Mouse (Mus musculus) liver, adult 2 months (tissue): ENCODE results near the gene 4930524B15Rik. TPM values are rescaled to one million over a fixed set of nuclear protein-coding genes. Genes with fewer than 3 reads are reported as not detected.

Source experiments
- DNase-seq: peaks from one replicate; pipeline ENCODE4 v3.0.0-alpha.2; 2011; ENCODE audit warnings: low read depth, low spot score; ENCODE audit errors: extremely low read depth
- H3K27ac ChIP-seq: fragments of 200-500 bp; replicated peaks from 2 replicates; pipeline ENCODE4 v1.5.1; 2012; ENCODE audit warnings: low read depth, mild to moderate bottlenecking, control low read depth, inconsistent platforms, low read length; ENCODE audit not compliant: insufficient read depth
- H3K27me3 ChIP-seq: fragments of 200-500 bp; 2 replicates; pipeline ENCODE4 v1.6.1; 2012; ENCODE audit warnings: mild to moderate bottlenecking, moderate library complexity, low read length, inconsistent platforms; ENCODE audit not compliant: control insufficient read depth, insufficient read depth
- H3K36me3 ChIP-seq: fragments of 200-500 bp; 2 replicates; pipeline ENCODE4 v1.6.1; 2012; ENCODE audit warnings: low read length, inconsistent platforms; ENCODE audit not compliant: control insufficient read depth, insufficient read depth
- H3K4me1 ChIP-seq: fragments of 200-500 bp; 2 replicates; pipeline ENCODE4 v1.6.1; 2011; ENCODE audit warnings: low read length; ENCODE audit not compliant: control insufficient read depth, insufficient read depth
- H3K4me3 ChIP-seq: fragments of 200-500 bp; 2 replicates; pipeline ENCODE4 v1.5.1; 2011; ENCODE audit warnings: low read depth, mild to moderate bottlenecking, control low read depth, low read length, moderate library complexity; ENCODE audit not compliant: insufficient read depth
- H3K79me2 ChIP-seq: fragments of 200-500 bp; 2 replicates; pipeline ENCODE4 v1.6.1; 2012; ENCODE audit warnings: inconsistent platforms, mild to moderate bottlenecking, low read length, moderate library complexity; ENCODE audit not compliant: control insufficient read depth, insufficient read depth
- H3K9ac ChIP-seq: fragments of 200-500 bp; 2 replicates; pipeline ENCODE4 v1.6.1; 2012; ENCODE audit warnings: low read depth, mild to moderate bottlenecking, control low read depth, inconsistent platforms, low read length
- CTCF ChIP-seq: fragments of 200-500 bp; IDR thresholded peaks from 2 replicates; pipeline ENCODE4 v1.5.1; 2011; ENCODE audit warnings: low read depth, low read length, control low read depth
- POLR2A ChIP-seq: fragments of 200-500 bp; IDR thresholded peaks from 2 replicates; pipeline ENCODE4 v1.6.1; 2011; ENCODE audit warnings: low read length, control low read depth; ENCODE audit not compliant: insufficient read depth; ENCODE audit errors: extremely low read depth
- WGBS: fragments of 180-500 bp; shearing (Covaris S2); methylation state at CpG from one replicate; pipeline ENCODE4 v1.1.7; 2018; 5-methylcytosine and 5-hydroxymethylcytosine counted together
- polyA plus RNA-seq: library from polyadenylated mRNA; depleted of rRNA; stranded (reverse); fragments of >200 nt; gene quantifications from 2 replicates; pipeline ENCODE4 v1.2.3, GENCODE M21; 2012
- total RNA-seq: library from RNA; depleted of rRNA; stranded (reverse); fragments of >200 nt; gene quantifications from 2 replicates; pipeline ENCODE4 v1.2.3, GENCODE M21; 2014

Gene 4930524B15Rik
- total and polyA plus RNA-seq, 2 experiments: not detected

DNA sequence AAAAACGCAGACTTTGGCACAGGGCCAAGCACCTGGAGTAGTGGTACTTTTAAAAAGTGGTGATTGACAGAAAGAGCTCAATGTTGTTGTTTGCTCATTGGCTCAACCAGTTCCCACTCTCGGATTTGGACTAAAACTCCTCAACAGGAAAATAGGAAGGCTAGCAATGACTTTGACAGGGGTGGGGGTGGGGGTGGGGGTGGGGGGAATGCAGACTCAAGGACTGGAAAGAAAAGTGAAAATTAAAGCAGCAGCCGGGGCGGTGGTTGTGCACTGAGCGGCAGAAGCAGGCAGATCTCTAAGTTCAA lies 45.2 kb downstream of the 4930524B15Rik start:
- no peak overlapping the region for H3K9ac ChIP-seq
- DNase-seq: no peak
- H3K4me3 ChIP-seq: no peak overlapping the region
- H3K36me3 ChIP-seq: no peaks in the 10 kb centered on the region
- H3K27me3 ChIP-seq: no peaks in the 10 kb centered on the region
- no peaks in the 10 kb centered on the region for H3K79me2 ChIP-seq
- TF ChIP-seq CTCF (no peak), POLR2A (no peak)
- no peak overlapping the region for H3K27ac ChIP-seq
- WGBS: 54% methylated on average over 5 of the region's 5 CpGs
- H3K4me1 ChIP-seq: no peaks in the 10 kb centered on the region

DNA sequence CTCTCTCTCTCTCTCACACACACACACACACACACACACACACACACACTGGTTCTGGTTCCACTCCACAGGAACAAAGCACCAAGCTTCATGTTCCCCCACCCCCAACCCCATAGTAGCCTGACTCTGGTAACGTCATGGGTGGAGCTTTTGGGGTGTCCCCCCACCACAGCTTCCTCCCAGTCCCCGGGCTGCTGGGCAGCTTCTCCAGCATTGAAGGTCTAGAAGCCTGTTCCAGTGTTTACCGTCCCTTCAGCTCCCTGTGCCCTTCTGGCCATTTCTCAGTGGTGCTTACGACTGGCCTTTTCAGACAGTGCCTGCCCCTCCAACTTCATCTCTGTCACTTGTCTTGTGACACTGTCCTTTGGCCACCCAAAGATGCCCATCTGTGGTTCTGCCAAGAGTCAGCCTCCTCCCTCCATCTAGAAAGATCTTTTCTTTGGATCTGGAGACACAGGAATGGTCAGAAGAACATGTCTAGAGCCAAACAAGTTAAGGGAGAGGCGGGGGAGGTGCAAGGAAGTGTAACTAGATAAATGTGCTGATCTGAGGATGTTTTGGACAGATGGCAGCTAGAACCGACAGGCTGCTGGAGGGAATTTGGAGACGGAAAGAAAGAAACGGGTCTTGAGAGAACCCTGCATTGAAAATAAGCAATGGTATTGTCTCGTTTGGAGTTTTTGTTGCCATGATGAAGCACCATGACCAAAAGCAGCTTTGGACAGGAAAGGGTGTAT lies 46.6 kb downstream of the 4930524B15Rik start:
- no peaks in the 10 kb centered on the region for H3K36me3 ChIP-seq
- no peak overlapping the region for H3K27ac ChIP-seq
- no peaks in the 10 kb centered on the region for H3K27me3 ChIP-seq
- no peak for TF ChIP-seq POLR2A
- no peak for TF ChIP-seq CTCF
- WGBS: 68% methylated on average over 9 of the region's 9 CpGs
- DNase-seq: no peak
- no peak overlapping the region for H3K9ac ChIP-seq
- H3K4me1 ChIP-seq: no peaks in the 10 kb centered on the region
- no peak overlapping the region for H3K4me3 ChIP-seq
- H3K79me2 ChIP-seq: no peaks in the 10 kb centered on the region

DNA sequence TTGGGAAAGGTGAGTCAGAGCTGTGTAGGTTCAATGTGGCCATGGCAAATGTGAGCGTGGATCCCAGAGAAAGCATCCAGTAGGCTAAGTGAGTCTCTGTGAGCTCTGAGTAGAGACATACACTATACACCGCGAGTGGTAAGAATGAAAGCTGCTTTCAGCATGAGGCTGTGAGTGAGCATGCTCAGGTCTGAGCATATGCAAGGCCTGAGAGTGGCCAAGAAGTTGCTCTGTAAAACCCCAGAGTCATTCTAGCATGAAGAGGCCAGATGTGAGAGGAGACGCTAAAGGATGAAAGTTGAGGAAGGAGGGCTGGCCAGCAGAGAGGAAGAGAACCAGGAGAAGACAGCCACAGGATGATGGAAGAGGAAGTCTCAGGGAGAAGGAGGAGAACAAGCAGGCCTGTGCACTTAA lies 47.6 kb downstream of the 4930524B15Rik start:
- DNase-seq: no peak
- TF ChIP-seq CTCF (no peak), POLR2A (no peak)
- Histone ChIP-seq H3K79me2 (no peaks in the 10 kb centered on the region), H3K36me3 (no peaks in the 10 kb centered on the region), H3K4me1 (no peaks in the 10 kb centered on the region), H3K4me3 (no peak overlapping the region), H3K27ac (no peak overlapping the region), H3K27me3 (no peaks in the 10 kb centered on the region), H3K9ac (no peak overlapping the region)
- 79% methylated on average over 4 of the region's 4 CpGs for WGBS

DNA sequence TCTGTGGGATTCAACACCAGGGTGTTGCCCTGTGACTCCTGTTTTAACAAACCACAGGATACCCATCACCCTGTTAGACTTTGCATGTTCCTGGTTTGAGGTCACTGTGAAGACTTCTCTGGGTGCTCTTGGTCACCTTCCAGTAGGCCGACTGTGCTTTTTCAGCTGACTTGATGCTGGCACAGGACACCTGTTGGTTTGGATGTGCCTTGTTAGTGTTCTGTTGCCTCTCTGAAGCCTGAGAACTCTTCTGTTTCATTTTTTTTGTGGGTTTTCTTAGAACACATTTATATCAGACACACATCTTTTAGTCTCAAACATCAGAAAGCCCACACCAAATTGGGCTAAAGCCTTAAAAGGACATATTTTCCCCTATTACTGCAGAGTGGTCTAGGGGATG lies 48.2 kb downstream of the 4930524B15Rik start:
- WGBS: 92% methylated on average over 1 of the region's 1 CpGs
- no peaks in the 10 kb centered on the region for H3K79me2 ChIP-seq
- TF ChIP-seq CTCF: no peak
- no peak for TF ChIP-seq POLR2A
- no peaks in the 10 kb centered on the region for H3K4me1 ChIP-seq
- no peak overlapping the region for H3K27ac ChIP-seq
- no peak overlapping the region for H3K4me3 ChIP-seq
- DNase-seq: no peak
- H3K9ac ChIP-seq: no peak overlapping the region
- no peaks in the 10 kb centered on the region for H3K27me3 ChIP-seq
- H3K36me3 ChIP-seq: no peaks in the 10 kb centered on the region

DNA sequence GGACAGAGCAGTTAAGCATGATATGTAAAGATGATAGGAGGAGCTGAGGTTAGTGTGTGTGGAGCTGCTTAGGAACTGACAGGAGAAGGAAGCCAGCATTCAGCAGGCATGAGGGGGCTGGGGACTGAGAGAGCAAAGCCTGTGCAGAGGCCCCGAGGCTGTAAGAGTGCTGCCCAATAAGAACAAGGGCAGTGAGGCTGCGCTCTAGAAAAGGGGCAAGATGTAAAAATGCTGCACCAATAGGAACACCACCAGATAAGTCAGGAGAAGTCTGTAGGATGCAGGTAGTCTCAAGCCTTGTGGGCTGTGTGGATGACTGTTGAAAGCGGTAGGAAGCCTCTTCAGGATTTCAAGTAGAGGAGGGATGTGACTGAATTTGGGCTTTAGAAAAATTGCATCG lies 52.8 kb downstream of the 4930524B15Rik start:
- Histone ChIP-seq H3K36me3 (no peaks in the 10 kb centered on the region), H3K79me2 (no peaks in the 10 kb centered on the region), H3K4me1 (no peaks in the 10 kb centered on the region), H3K9ac (no peak overlapping the region), H3K4me3 (no peak overlapping the region), H3K27ac (no peak overlapping the region), H3K27me3 (no peaks in the 10 kb centered on the region)
- TF ChIP-seq CTCF (no peak), POLR2A (no peak)
- WGBS: 68% methylated on average over 4 of the region's 4 CpGs
- no peak for DNase-seq
